Mouse (Mus musculus): ENCODE results near the gene Slc4a1.

DNA sequence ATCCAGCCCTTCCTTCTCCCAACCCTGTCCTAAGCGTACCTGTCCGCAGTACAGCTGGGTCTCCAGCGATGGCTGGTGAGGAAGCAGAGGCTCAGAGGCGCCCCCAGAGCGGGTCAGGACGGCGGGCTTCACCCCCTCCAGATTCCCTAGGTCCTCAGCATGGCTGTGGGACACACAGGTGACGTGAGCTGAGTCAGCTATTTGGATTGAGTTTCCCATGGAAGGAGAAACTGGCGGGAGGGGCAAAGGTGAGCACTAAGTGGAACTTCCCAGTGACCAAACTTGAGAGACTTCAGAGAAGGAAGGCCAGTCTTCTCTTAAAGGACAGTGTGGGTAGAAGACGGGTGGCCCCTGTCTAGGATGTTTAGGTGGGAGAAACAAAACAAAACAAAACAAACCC lies 7.6 kb downstream of the Slc4a1 start:
- TF ChIP-seq CTCF (IDR thresholded peaks at IDR 0.05; ENCODE audit: borderline replicate concordance, insufficient read depth, low read depth, low read length) (no peak), POLR2A (IDR thresholded peaks at IDR 0.05; ENCODE audit: borderline replicate concordance, insufficient read depth, low read length) (no peak)
